Mouse (Mus musculus) liver, embryonic 15.5 days (tissue): ENCODE data around the gene Foxk1. TPM values are rescaled to one million over a fixed set of nuclear protein-coding genes. Genes with fewer than 3 reads are reported as not detected.

Experiments
- ATAC-seq: fragments of 200-750 bp; cut with Nextera tagmentation; 2 replicates; pipeline ENCODE4 v1.8.0; 2017; ENCODE audit warnings: moderate number of reproducible peaks, mild to moderate bottlenecking, moderate library complexity; ENCODE audit not compliant: insufficient read depth
- H3K27ac ChIP-seq: fragments of 300-500 bp; sonication (generic); replicated peaks from 2 replicates; pipeline ENCODE4 v1.5.1; 2015; ENCODE audit warnings: mild to moderate bottlenecking, inconsistent platforms
- H3K27me3 ChIP-seq: fragments of 300-500 bp; sonication (generic); 2 replicates; pipeline ENCODE4 v1.6.1; 2015; ENCODE audit warnings: mild to moderate bottlenecking, inconsistent platforms
- H3K36me3 ChIP-seq: fragments of 300-500 bp; sonication (generic); replicated peaks from 2 replicates; pipeline ENCODE4 v1.6.1; 2015; ENCODE audit warnings: moderate library complexity, mild to moderate bottlenecking, inconsistent platforms
- H3K4me1 ChIP-seq: fragments of 300-500 bp; sonication (generic); replicated peaks from 2 replicates; pipeline ENCODE4 v1.6.1; 2015; ENCODE audit warnings: inconsistent platforms
- H3K4me2 ChIP-seq: fragments of 300-500 bp; sonication (generic); 2 replicates; pipeline ENCODE4 v1.6.1; 2015; ENCODE audit warnings: moderate library complexity, mild to moderate bottlenecking, inconsistent platforms
- H3K4me3 ChIP-seq: fragments of 300-500 bp; sonication (generic); replicated peaks from 2 replicates; pipeline ENCODE4 v1.5.1; 2015; ENCODE audit warnings: mild to moderate bottlenecking, inconsistent platforms
- H3K9ac ChIP-seq: fragments of 300-500 bp; sonication (generic); 2 replicates; pipeline ENCODE4 v1.6.1; 2015; ENCODE audit warnings: moderate library complexity, mild to moderate bottlenecking, inconsistent platforms
- H3K9me3 ChIP-seq: fragments of 300-500 bp; sonication (generic); replicated peaks from 2 replicates; pipeline ENCODE4 v1.6.1; 2016; ENCODE audit warnings: inconsistent platforms
- WGBS: fragments of 180-500 bp; shearing (Covaris S2); methylation state at CpG from one replicate; pipeline ENCODE4 v1.1.7; 2015; ENCODE audit warnings: mixed read lengths; ENCODE audit not compliant: insufficient replicate concordance; 5-methylcytosine and 5-hydroxymethylcytosine counted together
- polyA plus RNA-seq: library from polyadenylated mRNA; unstranded; fragments of >200 nt; fragmentation: Nextera tagmentation; extraction: Ambion mirVana; gene quantifications from 2 replicates; pipeline ENCODE4 v1.2.1, GENCODE M21; 2015

Gene Foxk1
- polyA plus RNA-seq, 1 experiment from 2014 or later, result 2.0 TPM

- peak overlapping the region; percentile 49 for H3K4me2 ChIP-seq
- no peak for ATAC-seq
- WGBS, result 18% methylated on average over 24 of the region's 24 CpGs
- peaks cover 26% of the 10 kb centered on the region for H3K4me1 ChIP-seq
- no peak overlapping the region; the same call in 1 of the 2 replicates for H3K27ac ChIP-seq
- no peaks in the 10 kb centered on the region for H3K36me3 ChIP-seq
- H3K4me3 ChIP-seq, result no peak overlapping the region
- no peak overlapping the region; the same call in 1 of the 2 replicates for H3K9ac ChIP-seq
- no peaks in the 10 kb centered on the region for H3K27me3 ChIP-seq
- H3K9me3 ChIP-seq, result no peaks in the 10 kb centered on the region
Observed at GRCm38 (mm10) chr5:142371172-142372155, 29.8 kb upstream of the Foxk1 start.

- Histone ChIP-seq H3K27me3 (no peaks in the 10 kb centered on the region), H3K36me3 (no peaks in the 10 kb centered on the region), H3K27ac (no peak overlapping the region), H3K4me1 (peaks cover 20% of the 10 kb centered on the region), H3K4me3 (no peak overlapping the region), H3K9ac (no peak overlapping the region), H3K9me3 (no peaks in the 10 kb centered on the region), H3K4me2 (peak overlapping the region; percentile 49; the same call in 1 of the 2 replicates)
- 39% methylated on average over 6 of the region's 6 CpGs for WGBS
- no peak for ATAC-seq
Observed at GRCm38 (mm10) chr5:142372207-142372606, 29.1 kb upstream of the Foxk1 start.

- H3K9ac ChIP-seq, result no peak overlapping the region
- H3K27ac ChIP-seq, result no peak overlapping the region
- ATAC-seq, result no peak
- peaks cover 7% of the 10 kb centered on the region for H3K4me1 ChIP-seq
- no peaks in the 10 kb centered on the region for H3K27me3 ChIP-seq
- no peak overlapping the region for H3K4me2 ChIP-seq
- H3K9me3 ChIP-seq, result no peaks in the 10 kb centered on the region
- H3K36me3 ChIP-seq, result no peaks in the 10 kb centered on the region
- no peak overlapping the region for H3K4me3 ChIP-seq
- WGBS, result 59% methylated on average over 9 of the region's 9 CpGs
Observed at GRCm38 (mm10) chr5:142374343-142374742, 27.0 kb upstream of the Foxk1 start.

- Histone ChIP-seq H3K36me3 (no peaks in the 10 kb centered on the region), H3K4me2 (no peak overlapping the region), H3K27me3 (no peaks in the 10 kb centered on the region), H3K4me3 (no peak overlapping the region), H3K9me3 (no peaks in the 10 kb centered on the region), H3K9ac (no peak overlapping the region), H3K4me1 (peaks cover 7% of the 10 kb centered on the region), H3K27ac (no peak overlapping the region)
- 79% methylated on average over 5 of the region's 5 CpGs for WGBS
- ATAC-seq, result no peak
Observed at GRCm38 (mm10) chr5:142375641-142376040, 25.7 kb upstream of the Foxk1 start.

- Histone ChIP-seq H3K4me2 (no peak overlapping the region), H3K27ac (no peak overlapping the region), H3K36me3 (no peaks in the 10 kb centered on the region), H3K9ac (no peak overlapping the region), H3K4me1 (peaks cover 7% of the 10 kb centered on the region), H3K4me3 (no peak overlapping the region), H3K27me3 (no peaks in the 10 kb centered on the region), H3K9me3 (no peaks in the 10 kb centered on the region)
- no peak for ATAC-seq
- 51% methylated on average over 6 of the region's 6 CpGs for WGBS
Observed at GRCm38 (mm10) chr5:142376071-142376470, 25.2 kb upstream of the Foxk1 start.

- H3K27ac ChIP-seq, result no peak overlapping the region
- H3K27me3 ChIP-seq, result no peaks in the 10 kb centered on the region
- H3K4me3 ChIP-seq, result no peak overlapping the region
- WGBS, result 47% methylated on average over 2 of the region's 2 CpGs
- no peaks in the 10 kb centered on the region for H3K9me3 ChIP-seq
- no peaks in the 10 kb centered on the region for H3K36me3 ChIP-seq
- no peaks in the 10 kb centered on the region for H3K4me1 ChIP-seq
- H3K4me2 ChIP-seq, result no peak overlapping the region
- no peak overlapping the region for H3K9ac ChIP-seq
- no peak for ATAC-seq
Observed at GRCm38 (mm10) chr5:142378068-142378467, 23.2 kb upstream of the Foxk1 start.

GRCm38 (mm10) chr5:142380491-142380890 lies 20.8 kb upstream of the Foxk1 start:
- ATAC-seq, result no peak
- no peaks in the 10 kb centered on the region for H3K36me3 ChIP-seq
- no peaks in the 10 kb centered on the region for H3K9me3 ChIP-seq

GRCm38 (mm10) chr5:142384911-142385660 lies 16.2 kb upstream of the Foxk1 start:
- Histone ChIP-seq H3K9ac (no peak overlapping the region), H3K9me3 (no peaks in the 10 kb centered on the region), H3K36me3 (no peaks in the 10 kb centered on the region), H3K27me3 (no peaks in the 10 kb centered on the region), H3K4me3 (no peak overlapping the region), H3K4me1 (peaks cover 4% of the 10 kb centered on the region; the same call in 1 of the 2 replicates), H3K4me2 (peak overlapping the region; percentile 30), H3K27ac (no peak overlapping the region)
- no peak for ATAC-seq
- WGBS, result 47% methylated on average over 23 of the region's 23 CpGs

More at GRCm38 (mm10) chr5:142380491-142380890, 20.8 kb upstream of the Foxk1 start:
- Histone ChIP-seq H3K4me3 (no peak overlapping the region), H3K4me1 (no peaks in the 10 kb centered on the region), H3K9ac (no peak overlapping the region), H3K4me2 (no peak overlapping the region), H3K27me3 (no peaks in the 10 kb centered on the region), H3K27ac (no peak overlapping the region)
- 31% methylated on average over 6 of the region's 6 CpGs for WGBS

- H3K9me3 ChIP-seq, result no peaks in the 10 kb centered on the region
- 76% methylated on average over 6 of the region's 6 CpGs for WGBS
- H3K27ac ChIP-seq, result no peak overlapping the region
- no peak overlapping the region for H3K9ac ChIP-seq
- H3K36me3 ChIP-seq, result no peaks in the 10 kb centered on the region
- H3K4me3 ChIP-seq, result no peak overlapping the region
- H3K27me3 ChIP-seq, result no peaks in the 10 kb centered on the region
- ATAC-seq, result no peak
- H3K4me1 ChIP-seq, result peaks cover 4% of the 10 kb centered on the region; the same call in 1 of the 2 replicates
- H3K4me2 ChIP-seq, result no peak overlapping the region
Observed at GRCm38 (mm10) chr5:142386329-142386728, 15.0 kb upstream of the Foxk1 start.

GRCm38 (mm10) chr5:142386784-142387680 lies 14.3 kb upstream of the Foxk1 start:
- H3K27ac ChIP-seq, result no peak overlapping the region
- H3K4me3 ChIP-seq, result no peak overlapping the region
- ATAC-seq, result no peak
- H3K27me3 ChIP-seq, result no peaks in the 10 kb centered on the region
- no peak overlapping the region for H3K9ac ChIP-seq
- WGBS, result 53% methylated on average over 17 of the region's 17 CpGs
- H3K4me2 ChIP-seq, result no peak overlapping the region
- no peaks in the 10 kb centered on the region for H3K36me3 ChIP-seq
- H3K4me1 ChIP-seq, result peaks cover 4% of the 10 kb centered on the region; the same call in 1 of the 2 replicates
- H3K9me3 ChIP-seq, result no peaks in the 10 kb centered on the region
